Comparison of ENCODE assay signal across 8 mouse cellular contexts in the genomic region with DNA sequence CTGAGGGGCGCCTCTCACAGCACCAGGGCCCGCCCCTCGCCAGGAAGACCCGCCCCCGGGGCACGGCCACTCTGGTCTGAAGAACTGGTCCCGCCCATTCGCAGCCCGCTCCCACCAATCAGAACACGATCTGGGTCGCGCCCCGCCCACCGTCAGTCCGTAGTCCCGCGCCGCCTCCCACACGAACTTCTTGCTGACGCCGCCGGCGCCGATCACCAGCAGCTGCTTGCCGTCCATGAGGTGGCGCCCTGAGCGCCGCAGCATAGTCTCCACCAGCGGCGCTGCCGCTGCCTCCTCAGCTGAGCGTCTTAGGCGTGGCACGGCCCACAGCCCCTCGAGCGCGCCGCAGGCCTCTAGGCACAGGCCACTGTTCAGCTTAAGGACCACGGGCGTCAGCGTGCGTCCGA. TPM values are rescaled to one million over a fixed set of nuclear protein-coding genes. Genes with fewer than 3 reads are reported as not detected.
DNase-seq lines count a peak whose midpoint lies in the region; ATAC-seq and TF ChIP-seq lines count a peak whose summit lies in the region.

No protein-coding gene starts in this region.

- H3K27ac ChIP-seq in bone marrow macrophage, adult 2 months (ENCODE audit: insufficient read depth, low read depth, low read length), result peak overlapping the region; percentile 26
- H3K27ac ChIP-seq in embryonic fibroblast, embryonic 13.5 days (ENCODE audit: insufficient read depth, low read length), result peak overlapping the region; percentile 22
- peak overlapping the region; percentile 91 for H3K27ac ChIP-seq in heart, embryonic 10.5 days
- H3K27ac ChIP-seq in kidney, embryonic 15.5 days, result peak overlapping the region; percentile 92

- peaks cover 20% of the 10 kb centered on the region for H3K4me1 ChIP-seq in bone marrow macrophage, adult 2 months (ENCODE audit: control insufficient read depth, insufficient read depth, low read length)
- H3K4me1 ChIP-seq in embryonic fibroblast, embryonic 13.5 days (ENCODE audit: control insufficient read depth, insufficient read depth, low read length), result peaks cover 2% of the 10 kb centered on the region; the same call in 1 of the 2 replicates
- H3K4me1 ChIP-seq in heart, embryonic 10.5 days, result peaks cover 31% of the 10 kb centered on the region
- H3K4me1 ChIP-seq in kidney, embryonic 15.5 days, result peaks cover 30% of the 10 kb centered on the region

- no peaks in the 10 kb centered on the region for H3K36me3 ChIP-seq in heart, embryonic 10.5 days
- H3K36me3 ChIP-seq in kidney, embryonic 15.5 days, result no peaks in the 10 kb centered on the region

- H3K9ac ChIP-seq in kidney, embryonic 15.5 days, result peak overlapping the region; percentile 76

- DNase-seq in A20 (ENCODE audit: low read depth, low spot score) (peak; percentile 99), liver (peak; percentile 100)
- peak; percentile 100 for DNase-seq in heart, embryonic 10.5 days (ENCODE audit: low spot score)
- peak; percentile 100 for DNase-seq in spleen, postnatal 4 days (ENCODE audit: low spot score in 2 of 2)

- H3K4me3 ChIP-seq in bone marrow macrophage, adult 2 months (ENCODE audit: insufficient read depth, low read length), result peak overlapping the region; percentile 47
- peak overlapping the region; percentile 12 for H3K4me3 ChIP-seq in embryonic fibroblast, embryonic 13.5 days (ENCODE audit: insufficient read depth, low read length)
- peak overlapping the region; percentile 56 for H3K4me3 ChIP-seq in heart, embryonic 10.5 days
- H3K4me3 ChIP-seq in kidney, embryonic 15.5 days (replicated peaks), result peak overlapping the region; percentile 51

- no peak; the same call in 1 of the 2 replicates for TF ChIP-seq CTCF in bone marrow macrophage, adult 2 months (IDR thresholded peaks at IDR 0.05; ENCODE audit: low read depth, low read length)
- peak; percentile 78 for TF ChIP-seq CTCF in embryonic fibroblast, embryonic 13.5 days (IDR thresholded peaks at IDR 0.05; ENCODE audit: borderline replicate concordance, insufficient read depth, low read length)

- peak overlapping the region; percentile 93 for H3K4me2 ChIP-seq in kidney, embryonic 15.5 days

- 0 out of 2 replicates have a peak, but pooled peaks cover 3% of the 10 kb centered on the region for H3K27me3 ChIP-seq in heart, embryonic 10.5 days (ENCODE audit: insufficient read depth, poor library complexity, severe bottlenecking)
- no peaks in the 10 kb centered on the region for H3K27me3 ChIP-seq in kidney, embryonic 15.5 days

- no peaks in the 10 kb centered on the region for H3K9me3 ChIP-seq in heart, embryonic 10.5 days
- H3K9me3 ChIP-seq in kidney, embryonic 15.5 days (replicated peaks), result no peaks in the 10 kb centered on the region

- TF ChIP-seq POLR2A in bone marrow macrophage, adult 2 months (IDR thresholded peaks at IDR 0.05; ENCODE audit: borderline replicate concordance, low read depth, low read length), result no peak
- peak; percentile 93 for TF ChIP-seq POLR2A in embryonic fibroblast, embryonic 13.5 days (IDR thresholded peaks at IDR 0.05; ENCODE audit: low read depth, low read length)

- WGBS in heart, embryonic 10.5 days, result under 1% methylated on average over 43 of the region's 43 CpGs
- WGBS in kidney, embryonic 15.5 days, result under 1% methylated on average over 43 of the region's 43 CpGs

- peak; percentile 95 for ATAC-seq in kidney, embryonic 15.5 days (replicated peaks; ENCODE audit: low FRiP score)
- peak; percentile 88 for ATAC-seq in monocyte, adult 5-6 weeks (replicated peaks; ENCODE audit: insufficient number of reproducible peaks, low FRiP score, low TSS enrichment, poor library complexity, severe bottlenecking)

RNA-seq across cellular contexts. Expression of a gene that starts 5.9 kb away (rescaled TPM):
- 0.68 and 1.1 TPM in 2 replicates for polyA plus RNA-seq in bone marrow macrophage, adult 2 months (2012; ENCODE audit: insufficient read depth, insufficient read length, missing spikeins)
- polyA plus RNA-seq in embryonic fibroblast, embryonic 13.5 days (2011; ENCODE audit: insufficient read length, low read depth, missing spikeins), result 3.3 and 4.4 TPM in 2 replicates
- 2.3 and 2.8 TPM in 2 replicates for polyA plus RNA-seq in heart, embryonic 10.5 days (2016; fragmentation: Nextera tagmentation; extraction: Ambion mirVana)
- 2.9 and 3.1 TPM in 2 replicates for polyA plus RNA-seq in kidney, embryonic 15.5 days (2015; fragmentation: Nextera tagmentation; extraction: Ambion mirVana)
- 14.1 to 18.7 TPM (median 14.2 TPM) in 3 replicates for total RNA-seq in monocyte, adult 5-6 weeks (2017)

RNA-seq across cellular contexts. Expression of a gene that starts 6.2 kb away (rescaled TPM):
- polyA plus RNA-seq in bone marrow macrophage, adult 2 months (2012; ENCODE audit: insufficient read depth, insufficient read length, missing spikeins), result 32.3 and 39.5 TPM in 2 replicates
- polyA plus RNA-seq in embryonic fibroblast, embryonic 13.5 days (2011; ENCODE audit: insufficient read length, low read depth, missing spikeins), result 18.7 and 35.9 TPM in 2 replicates
- 53.4 and 57.0 TPM in 2 replicates for polyA plus RNA-seq in heart, embryonic 10.5 days (2016; fragmentation: Nextera tagmentation; extraction: Ambion mirVana)
- polyA plus RNA-seq in kidney, embryonic 15.5 days (2015; fragmentation: Nextera tagmentation; extraction: Ambion mirVana), result 51.5 and 58.5 TPM in 2 replicates
- total RNA-seq in monocyte, adult 5-6 weeks (2017), result 22.8 to 27.8 TPM (median 27.0 TPM) in 3 replicates

RNA-seq across cellular contexts. Expression of a gene that starts 16.0 kb away (rescaled TPM):
- polyA plus RNA-seq in bone marrow macrophage, adult 2 months (2012; ENCODE audit: insufficient read depth, insufficient read length, missing spikeins), result 0.87 and 2.3 TPM in 2 replicates
- polyA plus RNA-seq in embryonic fibroblast, embryonic 13.5 days (2011; ENCODE audit: insufficient read length, low read depth, missing spikeins), result 0.50 TPM in 1 of 2 replicates, not detected in the other
- 1.8 and 4.4 TPM in 2 replicates for polyA plus RNA-seq in heart, embryonic 10.5 days (2016; fragmentation: Nextera tagmentation; extraction: Ambion mirVana)
- 0.42 and 1.2 TPM in 2 replicates for polyA plus RNA-seq in kidney, embryonic 15.5 days (2015; fragmentation: Nextera tagmentation; extraction: Ambion mirVana)
- total RNA-seq in monocyte, adult 5-6 weeks (2017), result 133 to 326 TPM (median 178 TPM) in 3 replicates

RNA-seq across cellular contexts. Expression of a gene that starts 21.0 kb away (rescaled TPM):
- polyA plus RNA-seq in bone marrow macrophage, adult 2 months (2012; ENCODE audit: insufficient read depth, insufficient read length, missing spikeins), result 276 and 314 TPM in 2 replicates
- polyA plus RNA-seq in embryonic fibroblast, embryonic 13.5 days (2011; ENCODE audit: insufficient read length, low read depth, missing spikeins), result 143 and 179 TPM in 2 replicates
- polyA plus RNA-seq in heart, embryonic 10.5 days (2016; fragmentation: Nextera tagmentation; extraction: Ambion mirVana), result 135 and 146 TPM in 2 replicates
- polyA plus RNA-seq in kidney, embryonic 15.5 days (2015; fragmentation: Nextera tagmentation; extraction: Ambion mirVana), result 165 and 174 TPM in 2 replicates
- 209 to 226 TPM (median 217 TPM) in 3 replicates for total RNA-seq in monocyte, adult 5-6 weeks (2017)

RNA-seq across cellular contexts. Expression of a gene that starts 21.7 kb away (rescaled TPM):
- 0.77 and 0.83 TPM in 2 replicates for polyA plus RNA-seq in bone marrow macrophage, adult 2 months (2012; ENCODE audit: insufficient read depth, insufficient read length, missing spikeins)
- polyA plus RNA-seq in embryonic fibroblast, embryonic 13.5 days (2011; ENCODE audit: insufficient read length, low read depth, missing spikeins), result 0.25 and 0.42 TPM in 2 replicates
- 0.94 and 1.5 TPM in 2 replicates for polyA plus RNA-seq in heart, embryonic 10.5 days (2016; fragmentation: Nextera tagmentation; extraction: Ambion mirVana)
- polyA plus RNA-seq in kidney, embryonic 15.5 days (2015; fragmentation: Nextera tagmentation; extraction: Ambion mirVana), result 2.4 and 3.0 TPM in 2 replicates
- 71.5 to 178 TPM (median 83.5 TPM) in 3 replicates for total RNA-seq in monocyte, adult 5-6 weeks (2017)

Comparison
In these comparisons a context has a peak if more than half of its experiments do, and no peak if none do; other contexts are left out.
1. Peak in every context shown above with its lines: DNase-seq, ATAC-seq, H3K4me3 ChIP-seq and H3K27ac ChIP-seq.
2. H3K27ac ChIP-seq: peak in every context shown above with its lines; median percentile 92 in kidney, embryonic 15.5 days; 91 in heart, embryonic 10.5 days; 26 in bone marrow macrophage, adult 2 months; 22 in embryonic fibroblast, embryonic 13.5 days.